Mouse (Mus musculus) cerebellum, adult 2 months (tissue): Measurements from ENCODE around the gene Bmp2k.

ENCODE experiments used
- CTCF ChIP-seq: fragments of 200-500 bp; IDR thresholded peaks from 2 replicates; pipeline ENCODE4 v1.5.1; 2011; ENCODE audit warnings: low read depth, mild to moderate bottlenecking, control low read depth, low read length, moderate library complexity, borderline replicate concordance; ENCODE audit not compliant: insufficient read depth
- POLR2A ChIP-seq: fragments of 200-500 bp; IDR thresholded peaks from 2 replicates; pipeline ENCODE4 v1.6.1; 2011; ENCODE audit warnings: low read length, control low read depth, borderline replicate concordance; ENCODE audit not compliant: insufficient read depth

- no peak for TF ChIP-seq CTCF
- no peak for TF ChIP-seq POLR2A
Measured at GRCm38 (mm10) chr5:96981987-96982386, 15.5 kb upstream of the Bmp2k start.
